In the genomic region with DNA sequence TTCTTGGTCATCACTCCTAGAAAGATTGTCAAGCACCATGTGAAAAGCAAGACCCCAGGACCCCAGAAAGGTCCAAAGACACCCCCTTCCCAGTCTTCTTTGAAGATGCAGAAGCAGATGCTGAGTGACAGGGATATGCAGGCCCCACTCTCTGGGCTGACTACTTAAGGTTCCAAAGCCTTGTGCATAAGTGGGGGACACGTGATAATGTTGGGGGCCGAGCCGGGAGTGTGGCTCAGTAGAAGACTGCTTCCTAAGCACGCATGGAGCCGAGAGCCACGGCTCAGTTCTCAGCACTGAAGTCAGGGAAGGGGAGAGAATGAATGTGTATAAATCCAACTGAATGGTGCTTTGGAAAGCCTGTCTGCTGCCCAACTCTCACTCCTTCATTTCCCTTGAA, we compare ENCODE assay signal across 23 mouse cellular contexts. TPM values are rescaled to one million over a fixed set of nuclear protein-coding genes. Genes with fewer than 3 reads are reported as not detected.
DNase-seq lines count a peak whose midpoint lies in the region; ATAC-seq and TF ChIP-seq lines count a peak whose summit lies in the region.
"Had no signal": no experiment of that assay in that cellular context is flagged by ENCODE, and none has a peak within 500 bp of the region (broad histone marks: within the 10 kb centered on the region; RNA-seq: fewer than 3 reads in every experiment).

No protein-coding gene starts in this region.

- no peak for TF ChIP-seq CTCF in brain, embryonic 14.5 days (IDR thresholded peaks at IDR 0.05; ENCODE audit: borderline replicate concordance, extremely low read depth, insufficient read depth, insufficient read length)

- H3K36me3 ChIP-seq in heart, embryonic 13.5 days, result peaks cover 38% of the 10 kb centered on the region
- H3K36me3 ChIP-seq in hindbrain, embryonic 11.5 days (ENCODE audit: control insufficient read depth, insufficient read depth, low read length), result no peaks in the 10 kb centered on the region
- H3K36me3 ChIP-seq in hindbrain, embryonic 14.5 days (replicated peaks; ENCODE audit: control insufficient read depth, insufficient read depth), result no peaks in the 10 kb centered on the region
- H3K36me3 ChIP-seq: hindbrain, embryonic 13.5 days; liver, embryonic 15.5 days; neural tube, embryonic 12.5 days had no signal

- no peak for TF ChIP-seq POLR2A in brain, embryonic 14.5 days (IDR thresholded peaks at IDR 0.05; ENCODE audit: borderline replicate concordance, extremely low read depth, insufficient read depth, insufficient read length, poor library complexity, severe bottlenecking)

- no peaks in the 10 kb centered on the region for H3K27me3 ChIP-seq in heart, embryonic 13.5 days (replicated peaks)
- H3K27me3 ChIP-seq in hindbrain, embryonic 11.5 days (ENCODE audit: control insufficient read depth, insufficient read depth, low read length), result no peaks in the 10 kb centered on the region
- H3K27me3 ChIP-seq in hindbrain, embryonic 14.5 days (ENCODE audit: control insufficient read depth, insufficient read depth, low read length), result no peaks in the 10 kb centered on the region
- H3K27me3 ChIP-seq: hindbrain, embryonic 13.5 days; liver, embryonic 15.5 days; neural tube, embryonic 12.5 days had no signal

- no peak for ATAC-seq in heart, embryonic 13.5 days (ENCODE audit: extremely low read depth, insufficient number of reproducible peaks, low FRiP score, low TSS enrichment)
- ATAC-seq in hindbrain, embryonic 11.5 days (ENCODE audit: low FRiP score), result no peak
- no peak for ATAC-seq in hindbrain, embryonic 14.5 days (ENCODE audit: low FRiP score)

- peak; percentile 20 for DNase-seq in embryo, embryonic 9.5 days (ENCODE audit: extremely low spot score)
- no peak for DNase-seq in embryo, embryonic 10.5 days (ENCODE audit: low spot score)
- no peak for DNase-seq in heart, adult 9 months (ENCODE audit: low spot score in 2 of 2)
- peak; percentile 12 for DNase-seq in hindbrain, embryonic 11.5 days (ENCODE audit: low spot score)
- DNase-seq in hindbrain, embryonic 14.5 days (ENCODE audit: low spot score), result no peak
- DNase-seq in brain, embryonic 14.5 days (ENCODE audit: low read depth), result peak; percentile 11
- no peak for DNase-seq in kidney, adult 11 months
- DNase-seq: adrenal gland, postnatal 25 days; cerebellum, adult 9-10 months; gastrocnemius, postnatal 36 days; left cerebral cortex, postnatal 4 days; liver; right cerebral cortex, postnatal 14 days; thymus, adult 2 months had no signal

- peak overlapping the region; percentile 89 for H3K27ac ChIP-seq in heart, embryonic 13.5 days (replicated peaks)
- H3K27ac ChIP-seq in hindbrain, embryonic 11.5 days (ENCODE audit: low read depth, low read length), result no peak overlapping the region
- H3K27ac ChIP-seq in hindbrain, embryonic 14.5 days, result no peak overlapping the region
- H3K27ac ChIP-seq: hindbrain, embryonic 13.5 days; left cerebral cortex, adult 2 months; liver, embryonic 15.5 days; macrophage; neural tube, embryonic 12.5 days; stomach, postnatal 0 days had no signal

- H3K4me2 ChIP-seq in heart, embryonic 13.5 days, result peak overlapping the region; percentile 39
- H3K4me2 ChIP-seq in hindbrain, embryonic 11.5 days (replicated peaks; ENCODE audit: low read depth, low read length), result no peak overlapping the region
- no peak overlapping the region for H3K4me2 ChIP-seq in hindbrain, embryonic 14.5 days (replicated peaks)
- H3K4me2 ChIP-seq: hindbrain, embryonic 13.5 days; liver, embryonic 15.5 days; neural tube, embryonic 12.5 days had no signal

- H3K4me1 ChIP-seq in heart, embryonic 13.5 days, result peaks cover 48% of the 10 kb centered on the region
- H3K4me1 ChIP-seq in hindbrain, embryonic 11.5 days (replicated peaks; ENCODE audit: control insufficient read depth, insufficient read depth, low read length), result 0 out of 2 replicates have a peak, but pooled peaks cover 4% of the 10 kb centered on the region
- 0 out of 2 replicates have a peak, but pooled peaks cover 7% of the 10 kb centered on the region for H3K4me1 ChIP-seq in hindbrain, embryonic 14.5 days (replicated peaks; ENCODE audit: control insufficient read depth, insufficient read depth, low read length)
- H3K4me1 ChIP-seq: liver, embryonic 15.5 days had no signal

- H3K9me3 ChIP-seq in heart, embryonic 13.5 days, result no peaks in the 10 kb centered on the region
- no peaks in the 10 kb centered on the region for H3K9me3 ChIP-seq in hindbrain, embryonic 11.5 days (ENCODE audit: control insufficient read depth, low read length)
- H3K9me3 ChIP-seq in hindbrain, embryonic 14.5 days (ENCODE audit: control insufficient read depth, low read length), result no peaks in the 10 kb centered on the region
- H3K9me3 ChIP-seq: hindbrain, embryonic 13.5 days; liver, embryonic 15.5 days; neural tube, embryonic 12.5 days had no signal

- peak overlapping the region; percentile 69 for H3K9ac ChIP-seq in heart, embryonic 13.5 days
- H3K9ac ChIP-seq in hindbrain, embryonic 11.5 days (ENCODE audit: low read depth, low read length), result no peak overlapping the region
- H3K9ac ChIP-seq in hindbrain, embryonic 14.5 days, result no peak overlapping the region
- H3K9ac ChIP-seq: hindbrain, embryonic 13.5 days; liver, embryonic 15.5 days; neural tube, embryonic 12.5 days had no signal

- H3K4me3 ChIP-seq in heart, embryonic 13.5 days, result no peak overlapping the region
- no peak overlapping the region for H3K4me3 ChIP-seq in hindbrain, embryonic 11.5 days (ENCODE audit: low read depth, low read length)
- H3K4me3 ChIP-seq in hindbrain, embryonic 14.5 days (replicated peaks; ENCODE audit: low read length), result no peak overlapping the region
- H3K4me3 ChIP-seq: hindbrain, embryonic 13.5 days; left cerebral cortex, adult 2 months; liver, embryonic 15.5 days; neural tube, embryonic 12.5 days had no signal

- WGBS in heart, embryonic 13.5 days, result 25% methylated on average over 6 of the region's 6 CpGs
- 39% methylated on average over 6 of the region's 6 CpGs for WGBS in hindbrain, embryonic 11.5 days
- WGBS in hindbrain, embryonic 14.5 days, result 35% methylated on average over 6 of the region's 6 CpGs

RNA-seq across cellular contexts. Expression of gene Fabp1, which starts 26.9 kb away (rescaled TPM):
- 0.48 and 5.6 TPM in 2 replicates for polyA plus RNA-seq in heart, embryonic 13.5 days (2015; fragmentation: Nextera tagmentation; extraction: Ambion mirVana)
- not detected in 2 replicates for polyA plus RNA-seq in hindbrain, embryonic 11.5 days (2014; fragmentation: Nextera tagmentation; extraction: Ambion mirVana)
- not detected in 2 replicates for polyA plus RNA-seq in hindbrain, embryonic 14.5 days (2014; fragmentation: Nextera tagmentation; extraction: Ambion mirVana)
- not detected in 2 replicates for polyA plus RNA-seq in brain, embryonic 14.5 days (2012; rRNA removed)
- polyA plus RNA-seq: embryonic facial prominence, embryonic 11.5 days; forebrain, embryonic 11.5 days; hindbrain, embryonic 13.5 days; macrophage; neural tube, embryonic 12.5 days had no signal

RNA-seq across cellular contexts. Expression of gene Krcc1, which starts 44.9 kb away (rescaled TPM):
- polyA plus RNA-seq in heart, embryonic 13.5 days (2015; fragmentation: Nextera tagmentation; extraction: Ambion mirVana), result 48.5 and 57.4 TPM in 2 replicates
- 37.9 and 38.5 TPM in 2 replicates for polyA plus RNA-seq in hindbrain, embryonic 11.5 days (2014; fragmentation: Nextera tagmentation; extraction: Ambion mirVana)
- 20.5 and 21.5 TPM in 2 replicates for polyA plus RNA-seq in hindbrain, embryonic 14.5 days (2014; fragmentation: Nextera tagmentation; extraction: Ambion mirVana)
- polyA plus RNA-seq in brain, embryonic 14.5 days (2012; rRNA removed), result 9.3 and 11.1 TPM in 2 replicates

Comparison
In these comparisons a context has a peak if more than half of its experiments do, and no peak if none do; other contexts are left out.
1. DNase-seq: peak in embryo, embryonic 9.5 days (single experiment), hindbrain, embryonic 11.5 days (single experiment) and brain, embryonic 14.5 days (single experiment); none in embryo, embryonic 10.5 days (single experiment), heart, adult 9 months (0 of 2), hindbrain, embryonic 14.5 days (single experiment) and kidney, adult 11 months (single experiment).